Mouse (Mus musculus): ENCODE measurements around the gene 4930469K13Rik. TPM values are rescaled to one million over a fixed set of nuclear protein-coding genes. Genes with fewer than 3 reads are reported as not detected.

The 4930469K13Rik gene
- polyA plus RNA-seq, 1 experiment from 2014 or later = not detected

DNA sequence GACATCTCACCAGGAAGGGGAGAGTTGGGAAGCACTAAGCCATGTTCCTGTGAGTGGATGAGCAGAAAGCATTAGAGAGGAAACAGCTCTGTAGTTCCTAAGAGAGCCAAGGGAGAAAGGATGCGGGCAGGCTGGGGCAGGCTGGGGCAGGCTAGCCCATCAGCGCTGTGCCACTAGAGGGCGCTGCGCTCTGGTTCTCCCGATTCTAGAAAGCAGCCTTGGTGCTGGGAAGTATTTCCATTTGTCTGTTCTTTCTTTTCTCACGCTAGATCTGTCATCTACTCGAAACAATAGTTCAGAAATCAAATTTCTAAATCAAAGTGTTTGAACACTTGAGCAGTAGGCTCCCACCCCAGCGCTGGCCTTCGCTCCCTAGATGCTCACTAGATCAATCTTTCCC, 164.1 kb downstream of the 4930469K13Rik start:
- H3K4me3 ChIP-seq (replicated peaks) = no peak overlapping the region
- H3K36me3 ChIP-seq = no peaks in the 10 kb centered on the region
- no peak overlapping the region for H3K4me2 ChIP-seq
- no peaks in the 10 kb centered on the region for H3K27me3 ChIP-seq
- no peaks in the 10 kb centered on the region for H3K9me3 ChIP-seq
- ATAC-seq (ENCODE audit: insufficient number of reproducible peaks, insufficient read depth, low FRiP score, low TSS enrichment, low read depth) = no peak
- H3K27ac ChIP-seq = no peak overlapping the region
- H3K9ac ChIP-seq (replicated peaks) = no peak overlapping the region
- WGBS = 60% methylated on average over 9 of the region's 9 CpGs
- peaks cover 40% of the 10 kb centered on the region for H3K4me1 ChIP-seq (replicated peaks)

- Histone ChIP-seq H3K27me3 (peaks cover 8% of the 10 kb centered on the region; the same call in 1 of the 2 replicates), H3K4me1 (replicated peaks) (peaks cover 45% of the 10 kb centered on the region), H3K36me3 (no peaks in the 10 kb centered on the region), H3K4me3 (replicated peaks) (no peak overlapping the region), H3K9me3 (no peaks in the 10 kb centered on the region), H3K9ac (replicated peaks) (no peak overlapping the region), H3K4me2 (peak overlapping the region; percentile 17), H3K27ac (no peak overlapping the region)
- 52% methylated on average over 18 of the region's 18 CpGs for WGBS
- no peak for ATAC-seq (ENCODE audit: insufficient number of reproducible peaks, insufficient read depth, low FRiP score, low TSS enrichment, low read depth)
Observed at GRCm38 (mm10) chr11:33932386-33933111, 165.8 kb downstream of the 4930469K13Rik start.

GRCm38 (mm10) chr11:33931836-33932385, 166.4 kb downstream of the 4930469K13Rik start:
- H3K9ac ChIP-seq (replicated peaks) = no peak overlapping the region
- no peaks in the 10 kb centered on the region for H3K36me3 ChIP-seq
- 4% methylated on average over 10 of the region's 10 CpGs for WGBS
- no peaks in the 10 kb centered on the region for H3K9me3 ChIP-seq
- H3K4me2 ChIP-seq = peak overlapping the region; percentile 17
- H3K27ac ChIP-seq = no peak overlapping the region
- no peak overlapping the region for H3K4me3 ChIP-seq (replicated peaks)
- peaks cover 40% of the 10 kb centered on the region for H3K4me1 ChIP-seq (replicated peaks)
- no peak for ATAC-seq (ENCODE audit: insufficient number of reproducible peaks, insufficient read depth, low FRiP score, low TSS enrichment, low read depth)
- H3K27me3 ChIP-seq = peaks cover 10% of the 10 kb centered on the region; the same call in 1 of the 2 replicates

DNA sequence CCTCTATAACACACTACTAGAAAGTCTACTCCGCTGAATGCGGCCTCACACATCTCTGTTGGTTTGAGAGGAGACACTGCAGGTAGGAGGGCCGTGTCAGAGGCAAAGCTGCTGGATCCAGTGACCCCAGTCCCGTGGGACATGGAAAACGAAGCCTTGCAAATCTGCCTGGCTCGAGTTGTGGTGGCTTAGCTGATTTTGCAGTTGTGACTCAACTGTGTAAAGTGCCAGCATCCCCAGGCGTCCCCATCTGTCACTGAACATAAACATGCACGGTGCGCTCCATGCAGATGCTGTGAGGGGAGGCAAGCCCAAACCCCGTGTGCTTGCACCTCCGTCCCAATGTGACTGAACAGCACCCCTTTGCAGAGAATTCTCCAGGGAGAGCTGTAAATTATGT, 168.9 kb downstream of the 4930469K13Rik start:
- Histone ChIP-seq H3K9ac (replicated peaks) (no peak overlapping the region), H3K4me1 (replicated peaks) (peaks cover 43% of the 10 kb centered on the region), H3K9me3 (no peaks in the 10 kb centered on the region), H3K27ac (no peak overlapping the region), H3K27me3 (peaks cover 10% of the 10 kb centered on the region; the same call in 1 of the 2 replicates), H3K4me3 (replicated peaks) (no peak overlapping the region), H3K4me2 (no peak overlapping the region), H3K36me3 (no peaks in the 10 kb centered on the region)
- WGBS = 57% methylated on average over 11 of the region's 11 CpGs
- ATAC-seq (ENCODE audit: insufficient number of reproducible peaks, insufficient read depth, low FRiP score, low TSS enrichment, low read depth) = no peak

GRCm38 (mm10) chr11:33928658-33929057, 169.7 kb downstream of the 4930469K13Rik start:
- ATAC-seq (ENCODE audit: insufficient number of reproducible peaks, insufficient read depth, low FRiP score, low TSS enrichment, low read depth) = peak; percentile 63
- Histone ChIP-seq H3K9me3 (no peaks in the 10 kb centered on the region), H3K4me3 (replicated peaks) (no peak overlapping the region), H3K4me2 (peak overlapping the region; percentile 3; the same call in 1 of the 2 replicates), H3K27ac (no peak overlapping the region), H3K4me1 (replicated peaks) (peaks cover 43% of the 10 kb centered on the region), H3K9ac (replicated peaks) (no peak overlapping the region), H3K27me3 (peaks cover 10% of the 10 kb centered on the region; the same call in 1 of the 2 replicates), H3K36me3 (no peaks in the 10 kb centered on the region)
- WGBS = 14% methylated on average over 7 of the region's 7 CpGs

- no peak overlapping the region for H3K4me2 ChIP-seq
- H3K4me1 ChIP-seq (replicated peaks) = peaks cover 47% of the 10 kb centered on the region
- no peaks in the 10 kb centered on the region for H3K36me3 ChIP-seq
- no peak overlapping the region for H3K9ac ChIP-seq (replicated peaks)
- no peak for ATAC-seq (ENCODE audit: insufficient number of reproducible peaks, insufficient read depth, low FRiP score, low TSS enrichment, low read depth)
- no peak overlapping the region for H3K27ac ChIP-seq
- H3K27me3 ChIP-seq = peaks cover 10% of the 10 kb centered on the region; the same call in 1 of the 2 replicates
- no peak overlapping the region for H3K4me3 ChIP-seq (replicated peaks)
- H3K9me3 ChIP-seq = no peaks in the 10 kb centered on the region
- 76% methylated on average over 4 of the region's 4 CpGs for WGBS
Observed at GRCm38 (mm10) chr11:33927836-33928235, 170.5 kb downstream of the 4930469K13Rik start.

DNA sequence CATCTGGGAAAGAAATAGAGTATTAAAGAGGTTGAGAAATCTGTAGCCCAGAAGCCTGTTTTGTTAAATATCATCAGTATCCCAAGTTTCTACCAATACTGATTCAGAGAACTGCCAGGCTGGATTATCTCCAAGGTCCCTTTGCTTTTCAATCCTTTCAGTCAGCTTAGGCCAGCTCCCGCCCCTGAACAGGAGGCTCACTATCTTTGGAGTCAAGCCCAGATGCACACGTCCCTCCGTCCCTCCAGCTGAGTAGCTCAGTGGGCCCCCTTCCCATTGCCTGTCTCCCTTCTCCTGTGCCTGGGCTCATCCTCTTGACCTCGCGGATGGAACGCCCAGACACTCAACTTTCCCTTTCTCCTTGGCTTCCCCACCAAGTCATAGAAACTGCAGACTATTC, 171.0 kb downstream of the 4930469K13Rik start:
- Histone ChIP-seq H3K36me3 (no peaks in the 10 kb centered on the region), H3K27me3 (peaks cover 10% of the 10 kb centered on the region; the same call in 1 of the 2 replicates), H3K9me3 (no peaks in the 10 kb centered on the region), H3K27ac (no peak overlapping the region), H3K9ac (replicated peaks) (no peak overlapping the region), H3K4me2 (no peak overlapping the region), H3K4me3 (replicated peaks) (no peak overlapping the region), H3K4me1 (replicated peaks) (peaks cover 47% of the 10 kb centered on the region)
- ATAC-seq (ENCODE audit: insufficient number of reproducible peaks, insufficient read depth, low FRiP score, low TSS enrichment, low read depth) = no peak
- WGBS = 77% methylated on average over 6 of the region's 6 CpGs

GRCm38 (mm10) chr11:33926551-33926950, 171.8 kb downstream of the 4930469K13Rik start:
- Histone ChIP-seq H3K4me3 (replicated peaks) (no peak overlapping the region), H3K36me3 (no peaks in the 10 kb centered on the region), H3K4me2 (no peak overlapping the region), H3K9me3 (no peaks in the 10 kb centered on the region), H3K9ac (replicated peaks) (no peak overlapping the region), H3K4me1 (replicated peaks) (peaks cover 45% of the 10 kb centered on the region), H3K27ac (no peak overlapping the region), H3K27me3 (peaks cover 11% of the 10 kb centered on the region; the same call in 1 of the 2 replicates)
- 68% methylated on average over 2 of the region's 2 CpGs for WGBS
- ATAC-seq (ENCODE audit: insufficient number of reproducible peaks, insufficient read depth, low FRiP score, low TSS enrichment, low read depth) = no peak

DNA sequence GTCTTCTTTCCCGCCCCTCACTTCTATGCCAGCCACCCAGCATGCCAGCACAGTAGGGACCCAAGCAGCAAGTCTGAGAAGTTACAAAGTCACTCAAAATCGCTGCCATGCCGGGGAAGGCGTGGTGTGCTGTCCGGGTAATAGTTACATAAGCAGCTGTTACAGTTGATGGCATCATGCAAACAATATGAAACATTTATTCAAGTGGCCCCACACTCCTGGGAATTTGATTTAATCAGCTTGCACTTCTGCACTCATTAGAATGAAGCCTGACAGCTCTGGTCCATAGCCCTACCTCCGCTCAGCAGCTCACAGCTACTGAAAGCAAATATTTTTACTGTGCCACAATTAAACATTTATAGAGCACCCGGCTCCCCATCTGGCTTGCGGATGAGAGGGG, 172.6 kb downstream of the 4930469K13Rik start:
- Histone ChIP-seq H3K36me3 (no peaks in the 10 kb centered on the region), H3K4me2 (no peak overlapping the region), H3K9me3 (no peaks in the 10 kb centered on the region), H3K4me1 (replicated peaks) (peaks cover 45% of the 10 kb centered on the region), H3K27ac (no peak overlapping the region), H3K27me3 (peaks cover 14% of the 10 kb centered on the region; the same call in 1 of the 2 replicates), H3K9ac (replicated peaks) (no peak overlapping the region), H3K4me3 (replicated peaks) (no peak overlapping the region)
- no peak for ATAC-seq (ENCODE audit: insufficient number of reproducible peaks, insufficient read depth, low FRiP score, low TSS enrichment, low read depth)
- WGBS = 64% methylated on average over 8 of the region's 8 CpGs

All from limb, embryonic 12.5 days (tissue).